Mouse (Mus musculus) gastrocnemius, adult 18-20 months (tissue): ENCODE measurements around the gene Gm20777. TPM values are rescaled to one million over a fixed set of nuclear protein-coding genes. Genes with fewer than 3 reads are reported as not detected.
"Not testable (repeated sequence)": the region's sequence is repeated elsewhere in the genome, so short reads cannot be mapped to it uniquely, and the experiment has no call there.

Source experiments
- DNase-seq: peaks from one replicate; pipeline ENCODE4 v3.0.0; 2021; ENCODE audit warnings: low spot score
- long read RNA-seq, 2 experiments: library from polyadenylated mRNA; stranded (forward); transcript quantifications; one replicate each; pipeline ENCODE4 v2.0.0; 2021
- total RNA-seq, 2 experiments: library from RNA; stranded (reverse); gene quantifications; 2 replicates each; pipeline ENCODE4 v1.2.3; 2021

Gm20777 gene
- not detected for total RNA-seq
- long read RNA-seq, experiment 1: 0 reads
- long read RNA-seq, experiment 2: 0 reads

DNA sequence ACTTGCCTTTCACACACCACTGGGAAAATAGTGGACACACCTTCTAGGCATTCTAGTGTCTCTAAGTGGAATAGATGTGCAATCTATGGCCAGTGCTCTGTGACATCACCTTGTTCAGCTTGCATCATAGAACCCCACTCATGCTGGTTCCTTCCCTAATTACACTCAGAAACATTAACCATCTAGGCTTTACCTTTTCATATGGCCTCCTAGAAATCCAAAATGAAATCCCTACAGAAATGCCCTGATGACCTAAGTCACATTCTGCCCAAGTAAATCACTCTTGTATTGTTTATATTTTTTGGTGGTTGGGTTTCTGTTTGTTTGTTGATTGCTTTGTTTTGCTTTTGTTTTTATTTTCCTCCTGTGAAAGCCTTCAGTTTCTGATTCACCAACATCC is at the start of gene Gm20777:
Gene Gm20777 (minus strand): TSS at position 101 of the 400 bp plus-strand sequence.
- not testable (repeated sequence) for DNase-seq

- peak; percentile 66 for DNase-seq
Measured at GRCm38 (mm10) chrY:10709551-10709950, 42.7 kb downstream of the Gm20777 start.

DNA sequence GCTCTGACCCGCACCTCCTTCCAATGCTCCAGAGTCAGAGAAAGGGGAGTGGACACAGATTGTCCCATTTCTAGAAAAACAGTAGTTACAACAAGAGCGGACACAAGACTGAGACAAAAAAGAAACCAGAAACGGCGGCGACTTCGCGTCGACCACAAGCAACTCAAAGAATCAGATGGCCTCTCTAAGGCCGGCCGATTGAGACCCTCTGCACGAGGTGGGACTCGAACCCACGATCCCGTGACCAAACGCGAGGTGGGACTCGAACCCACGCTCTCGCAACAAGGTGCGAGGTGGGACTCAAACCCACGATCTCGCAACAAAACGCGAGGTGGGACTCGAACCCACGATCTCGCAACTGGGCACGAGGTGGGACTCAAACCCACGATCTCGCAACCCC is 43.5 kb downstream of the Gm20777 start:
- not testable (repeated sequence) for DNase-seq

GRCm38 (mm10) chrY:10708226-10708625 is 44.0 kb downstream of the Gm20777 start:
- not testable (repeated sequence) for DNase-seq

DNA sequence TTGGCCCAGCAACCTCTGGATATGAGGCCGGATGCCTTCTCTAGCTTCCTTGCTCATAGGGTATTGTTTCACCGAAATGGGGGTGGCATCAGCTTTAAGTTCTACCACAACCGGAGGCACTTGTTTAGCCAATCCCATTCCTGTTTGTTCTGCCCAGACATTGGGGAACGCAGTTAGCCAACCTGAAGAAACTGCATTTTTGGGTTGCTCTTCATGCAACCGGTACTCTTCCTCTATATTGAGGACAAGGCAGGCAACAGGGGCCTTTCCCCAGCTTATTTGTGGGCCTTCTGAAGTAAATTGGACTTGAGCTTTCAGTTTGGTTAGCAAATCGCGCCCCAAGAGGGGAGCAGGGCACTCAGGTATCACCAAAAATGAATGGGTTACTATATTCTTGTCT is 45.6 kb downstream of the Gm20777 start:
- DNase-seq: not testable (repeated sequence)

Other genes starting within 250 kb of the Gm20777 start
- not detected for gene Gm20737, start 216.4 kb downstream of the Gm20777 start, total RNA-seq
- not detected for gene Gm21775, start 199.0 kb downstream of the Gm20777 start, total RNA-seq
- gene Gm21900, start 136.1 kb downstream of the Gm20777 start, total RNA-seq: not detected